Comparison of ENCODE assay signal across 14 mouse cellular contexts in genomic region chr6:134086351-134086750, GRCm38 (mm10).
"Had no signal": no experiment of that assay in that cellular context is flagged by ENCODE, and none has a peak within 500 bp of the region (broad histone marks: within the 10 kb centered on the region; RNA-seq: fewer than 3 reads in every experiment).

No protein-coding gene starts in this region.

- H3K9ac ChIP-seq: limb, embryonic 15.5 days; liver, embryonic 13.5 days; liver, postnatal 0 days; lung, embryonic 15.5 days; midbrain, embryonic 13.5 days had no signal

- DNase-seq: kidney, adult 8-10 months; layer of hippocampus, adult 9-11 months; layer of hippocampus, postnatal 36 days; liver, embryonic 13.5 days; liver, postnatal 0 days; lung, postnatal 14 days; right cerebral cortex, adult 18-20 months; right cerebral cortex, postnatal 25 days; thymus, postnatal 4 days had no signal

- H3K9me3 ChIP-seq: limb, embryonic 15.5 days; liver, embryonic 13.5 days; lung, embryonic 15.5 days; megakaryocyte, embryonic 14.5 days; midbrain, embryonic 13.5 days had no signal

- H3K27ac ChIP-seq: limb, embryonic 15.5 days; liver, embryonic 13.5 days; lung, embryonic 15.5 days; macrophage; midbrain, embryonic 13.5 days had no signal

- H3K4me3 ChIP-seq: limb, embryonic 15.5 days; liver, embryonic 13.5 days; lung, embryonic 15.5 days; megakaryocyte, embryonic 14.5 days; midbrain, embryonic 13.5 days had no signal

- H3K27me3 ChIP-seq: limb, embryonic 15.5 days; liver, embryonic 13.5 days; lung, embryonic 15.5 days; megakaryocyte, embryonic 14.5 days; midbrain, embryonic 13.5 days had no signal

- ATAC-seq: liver, postnatal 0 days; midbrain, embryonic 13.5 days had no signal

- H3K4me2 ChIP-seq: limb, embryonic 15.5 days; liver, embryonic 13.5 days; lung, embryonic 15.5 days; midbrain, embryonic 13.5 days had no signal

- H3K36me3 ChIP-seq: limb, embryonic 15.5 days; liver, embryonic 13.5 days; lung, embryonic 15.5 days; midbrain, embryonic 13.5 days had no signal

- H3K4me1 ChIP-seq: midbrain, embryonic 13.5 days had no signal
